Mouse (Mus musculus): ENCODE results near the gene Tbc1d8. TPM values are rescaled to one million over a fixed set of nuclear protein-coding genes. Genes with fewer than 3 reads are reported as not detected.
A peak's percentile ranks its signal among the peaks of the same experiment; 100 is the strongest.

Gene Tbc1d8
- polyA plus RNA-seq, 2 experiments, result 2.5 to 3.1 TPM

DNA sequence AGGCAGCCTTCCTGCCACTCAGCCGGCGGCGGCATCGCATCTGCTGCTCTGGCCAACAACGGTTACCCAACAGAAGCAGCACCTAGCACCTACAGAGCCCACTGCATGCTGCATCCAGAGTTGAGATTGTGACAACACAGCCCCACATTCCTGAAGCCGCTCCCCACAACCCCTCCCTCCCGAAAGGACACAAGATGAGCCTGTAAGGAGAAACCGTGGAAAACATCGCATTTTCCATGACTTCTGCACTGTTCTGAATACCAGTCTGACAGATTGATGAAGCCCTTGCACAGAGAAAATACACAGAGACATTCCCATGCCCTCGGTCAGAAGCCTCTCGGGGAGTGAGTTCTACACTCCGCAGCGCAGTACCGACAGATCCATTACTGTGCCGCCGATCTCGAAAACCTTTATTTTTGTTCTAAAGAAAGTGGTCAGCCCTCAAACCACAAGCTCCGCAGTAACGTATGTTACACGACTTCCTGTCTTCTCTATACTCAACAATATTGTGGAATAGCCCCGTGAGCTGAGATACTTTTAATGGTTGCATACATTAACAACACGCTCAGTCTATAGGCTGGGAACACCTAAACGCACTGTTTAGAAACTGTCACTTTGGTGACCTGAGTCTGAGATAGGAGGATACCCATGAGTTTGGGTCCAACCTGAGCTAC, 23.1 kb downstream of the Tbc1d8 start:
- WGBS (ENCODE audit: insufficient replicate concordance), result 35% methylated on average over 23 of the region's 23 CpGs
- Histone ChIP-seq H3K9ac (replicated peaks) (no peak overlapping the region), H3K27ac (no peak overlapping the region), H3K36me3 (replicated peaks; ENCODE audit: control insufficient read depth, insufficient read depth, low read depth) (no peaks in the 10 kb centered on the region), H3K4me2 (ENCODE audit: low read depth) (peak overlapping the region; percentile 15; the same call in 1 of the 2 replicates), H3K27me3 (ENCODE audit: control insufficient read depth, insufficient read depth, low read length) (no peaks in the 10 kb centered on the region), H3K4me3 (ENCODE audit: insufficient read depth in 1 of 2, low read depth in 2 of 2, low read length in 2 of 2) (no peak overlapping the region), H3K4me1 (replicated peaks; ENCODE audit: control insufficient read depth in 2 of 2, insufficient read depth in 2 of 2, low read length in 1 of 2) (peaks cover 12 to 40% of the 10 kb centered on the region in 2 experiments), H3K9me3 (ENCODE audit: control insufficient read depth, low read length) (no peaks in the 10 kb centered on the region)
- no peak for ATAC-seq (ENCODE audit: insufficient read depth)
- DNase-seq (ENCODE audit: low read depth in 3 of 3, low spot score in 3 of 3), result no peak
- TF ChIP-seq EP300 (IDR thresholded peaks at IDR 0.05; ENCODE audit: low read depth) (no peak), CTCF (IDR thresholded peaks at IDR 0.05; ENCODE audit: low read depth) (no peak)

DNA sequence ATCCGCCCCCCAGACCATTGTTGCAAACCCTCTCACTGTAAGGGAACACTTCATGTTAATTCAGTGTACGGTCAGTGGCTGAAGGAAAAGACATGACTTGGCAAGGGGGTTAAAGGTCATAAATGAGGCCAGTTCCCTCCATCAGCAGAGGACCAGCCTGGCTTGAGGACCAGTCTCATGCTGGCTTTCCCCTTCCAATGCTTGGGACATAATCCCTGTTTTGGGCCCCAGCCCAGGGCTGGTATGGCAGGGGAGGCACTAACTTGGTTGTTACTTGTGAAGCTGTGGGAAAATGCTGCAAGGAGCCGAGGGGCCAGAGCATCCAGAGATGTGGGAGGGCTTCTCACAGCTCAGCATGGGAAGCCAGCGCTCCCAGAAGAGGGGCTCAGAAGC, 23.8 kb downstream of the Tbc1d8 start:
- Histone ChIP-seq H3K4me2 (ENCODE audit: low read depth) (no peak overlapping the region), H3K4me3 (ENCODE audit: insufficient read depth in 1 of 2, low read depth in 2 of 2, low read length in 2 of 2) (no peak overlapping the region), H3K9ac (replicated peaks) (no peak overlapping the region), H3K27ac (no peak overlapping the region), H3K4me1 (replicated peaks; ENCODE audit: control insufficient read depth in 2 of 2, insufficient read depth in 2 of 2, low read length in 1 of 2) (peaks cover 12 to 42% of the 10 kb centered on the region in 2 experiments), H3K9me3 (ENCODE audit: control insufficient read depth, low read length) (no peaks in the 10 kb centered on the region), H3K36me3 (replicated peaks; ENCODE audit: control insufficient read depth, insufficient read depth, low read depth) (no peaks in the 10 kb centered on the region), H3K27me3 (ENCODE audit: control insufficient read depth, insufficient read depth, low read length) (no peaks in the 10 kb centered on the region)
- TF ChIP-seq CTCF (IDR thresholded peaks at IDR 0.05; ENCODE audit: low read depth), result no peak
- no peak for TF ChIP-seq EP300 (IDR thresholded peaks at IDR 0.05; ENCODE audit: low read depth)
- 57% methylated on average over 4 of the region's 4 CpGs for WGBS (ENCODE audit: insufficient replicate concordance)
- no peak for ATAC-seq (ENCODE audit: insufficient read depth)
- DNase-seq (ENCODE audit: low read depth in 3 of 3, low spot score in 3 of 3), result no peak

DNA sequence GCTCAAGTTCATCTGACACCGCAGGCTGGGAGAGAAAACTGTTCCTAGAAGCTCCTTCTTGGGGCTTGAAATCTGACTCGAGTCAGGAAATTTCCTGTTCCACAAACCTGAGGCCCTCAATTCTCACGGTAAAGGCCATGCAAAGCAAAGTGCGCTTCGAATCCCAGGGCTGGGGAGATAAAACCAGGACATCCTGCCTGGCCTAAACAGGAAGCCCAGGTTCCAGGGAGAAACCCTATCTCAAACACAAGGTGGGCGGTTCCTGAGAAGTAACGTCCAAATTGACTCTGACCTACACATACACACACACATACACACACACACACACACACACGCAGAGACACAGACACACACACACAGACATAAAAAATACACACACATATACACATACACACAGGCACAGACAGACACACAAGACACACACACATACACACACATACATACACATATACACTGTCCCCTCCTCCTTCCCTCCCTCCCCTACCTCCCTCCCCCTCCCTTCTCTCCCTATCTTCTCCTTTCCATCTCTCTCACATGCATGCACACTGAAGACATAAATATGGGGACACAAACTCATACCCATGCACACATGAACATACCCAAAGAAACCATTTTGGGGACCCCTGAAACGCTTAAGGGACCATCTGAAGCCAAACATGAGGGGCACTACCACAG, 24.3 kb downstream of the Tbc1d8 start:
- 0 out of 2 replicates have a peak overlapping the region, but pooled peaks have one; percentile 16 for H3K9ac ChIP-seq (replicated peaks)
- no peak overlapping the region for H3K27ac ChIP-seq
- peak overlapping the region; percentile 56 for H3K4me2 ChIP-seq (ENCODE audit: low read depth)
- H3K4me3 ChIP-seq (ENCODE audit: insufficient read depth in 1 of 2, low read depth in 2 of 2, low read length in 2 of 2), result peak overlapping the region in 1 of 2 experiments; percentile 4; a peak in 1 of 4 replicates
- peaks cover 16 to 46% of the 10 kb centered on the region in 2 experiments for H3K4me1 ChIP-seq (replicated peaks; ENCODE audit: control insufficient read depth in 2 of 2, insufficient read depth in 2 of 2, low read length in 1 of 2)
- TF ChIP-seq EP300 (IDR thresholded peaks at IDR 0.05; ENCODE audit: low read depth) (no peak), CTCF (IDR thresholded peaks at IDR 0.05; ENCODE audit: low read depth) (no peak)
- ATAC-seq (ENCODE audit: insufficient read depth), result peak; percentile 67; the same call in 1 of the 2 replicates
- H3K9me3 ChIP-seq (ENCODE audit: control insufficient read depth, low read length), result no peaks in the 10 kb centered on the region
- no peak for DNase-seq (ENCODE audit: low read depth in 3 of 3, low spot score in 3 of 3)
- H3K36me3 ChIP-seq (replicated peaks; ENCODE audit: control insufficient read depth, insufficient read depth, low read depth), result no peaks in the 10 kb centered on the region
- H3K27me3 ChIP-seq (ENCODE audit: control insufficient read depth, insufficient read depth, low read length), result no peaks in the 10 kb centered on the region
- 22% methylated on average over 9 of the region's 9 CpGs for WGBS (ENCODE audit: insufficient replicate concordance)

DNA sequence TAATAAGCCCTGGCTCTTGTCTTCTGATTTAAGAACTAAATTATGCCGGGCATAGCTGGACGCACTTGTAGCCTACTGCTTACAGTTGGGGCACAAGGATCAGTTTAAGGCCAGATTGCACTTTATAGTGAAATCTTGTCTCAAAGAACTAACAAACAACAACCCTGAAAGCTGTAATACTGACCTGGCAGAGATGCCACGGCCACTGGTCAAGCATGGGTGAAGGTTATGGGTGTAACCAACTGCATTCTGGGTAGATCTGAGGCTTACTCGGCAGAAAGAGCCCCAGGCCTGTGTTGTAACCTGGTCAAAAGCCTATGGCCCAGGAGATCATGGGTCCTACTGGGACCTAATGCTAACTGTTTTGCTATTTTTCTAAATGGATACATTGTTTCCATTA, 26.4 kb downstream of the Tbc1d8 start:
- ATAC-seq (ENCODE audit: insufficient read depth), result no peak
- no peak for TF ChIP-seq EP300 (IDR thresholded peaks at IDR 0.05; ENCODE audit: low read depth)
- TF ChIP-seq CTCF (IDR thresholded peaks at IDR 0.05; ENCODE audit: low read depth), result no peak
- H3K4me1 ChIP-seq (replicated peaks; ENCODE audit: control insufficient read depth in 2 of 2, insufficient read depth in 2 of 2, low read length in 1 of 2), result peaks cover 16 to 46% of the 10 kb centered on the region in 2 experiments
- H3K36me3 ChIP-seq (replicated peaks; ENCODE audit: control insufficient read depth, insufficient read depth, low read depth), result no peaks in the 10 kb centered on the region
- no peak overlapping the region for H3K27ac ChIP-seq
- no peaks in the 10 kb centered on the region for H3K9me3 ChIP-seq (ENCODE audit: control insufficient read depth, low read length)
- H3K4me3 ChIP-seq (ENCODE audit: insufficient read depth in 1 of 2, low read depth in 2 of 2, low read length in 2 of 2), result no peak overlapping the region
- H3K27me3 ChIP-seq (ENCODE audit: control insufficient read depth, insufficient read depth, low read length), result no peaks in the 10 kb centered on the region
- H3K9ac ChIP-seq (replicated peaks), result no peak overlapping the region
- DNase-seq (ENCODE audit: low read depth in 3 of 3, low spot score in 3 of 3), result no peak
- no peak overlapping the region for H3K4me2 ChIP-seq (ENCODE audit: low read depth)
- WGBS (ENCODE audit: insufficient replicate concordance), result 71% methylated on average over 4 of the region's 4 CpGs

DNA sequence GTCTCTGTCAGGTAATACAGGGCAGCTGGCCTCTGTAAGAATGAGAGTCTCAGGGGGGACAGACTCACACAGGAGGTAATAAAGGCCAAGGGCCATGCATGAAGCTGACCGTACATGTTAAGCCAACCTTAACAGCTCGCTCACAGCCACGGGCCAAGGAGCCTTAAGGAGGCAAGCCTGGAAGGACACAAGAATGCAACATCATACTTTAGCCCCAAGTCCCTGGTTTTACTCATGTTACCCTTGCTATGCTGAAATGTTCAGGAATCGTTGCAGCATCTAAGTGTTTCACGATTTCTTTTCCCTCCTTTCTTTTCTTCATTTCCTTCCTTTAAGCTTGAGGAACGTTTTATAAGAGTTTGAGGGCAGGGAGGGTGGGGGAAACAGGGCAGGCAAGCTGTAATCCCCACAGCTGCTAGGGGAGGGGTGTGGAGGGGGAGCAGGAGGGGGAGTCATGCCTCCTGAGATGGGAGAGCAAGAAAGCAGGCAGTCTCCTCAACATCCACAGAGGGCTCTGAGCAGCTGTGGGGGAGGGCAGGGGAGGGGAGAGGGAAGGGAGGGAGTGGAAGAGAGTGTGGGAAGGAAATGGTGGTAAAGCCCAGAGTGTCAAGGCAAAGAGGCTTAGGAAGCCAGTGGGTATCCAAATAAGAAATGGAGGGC, 28.4 kb downstream of the Tbc1d8 start:
- H3K27ac ChIP-seq, result no peak overlapping the region
- 47% methylated on average over 6 of the region's 6 CpGs for WGBS (ENCODE audit: insufficient replicate concordance)
- H3K9ac ChIP-seq (replicated peaks), result no peak overlapping the region
- H3K27me3 ChIP-seq (ENCODE audit: control insufficient read depth, insufficient read depth, low read length), result no peaks in the 10 kb centered on the region
- H3K4me3 ChIP-seq (ENCODE audit: insufficient read depth in 1 of 2, low read depth in 2 of 2, low read length in 2 of 2), result no peak overlapping the region
- no peak overlapping the region for H3K4me2 ChIP-seq (ENCODE audit: low read depth)
- H3K9me3 ChIP-seq (ENCODE audit: control insufficient read depth, low read length), result no peaks in the 10 kb centered on the region
- TF ChIP-seq EP300 (IDR thresholded peaks at IDR 0.05; ENCODE audit: low read depth) (no peak), CTCF (IDR thresholded peaks at IDR 0.05; ENCODE audit: low read depth) (no peak)
- DNase-seq (ENCODE audit: low read depth in 3 of 3, low spot score in 3 of 3) (no peak), ATAC-seq (ENCODE audit: insufficient read depth) (no peak)
- no peaks in the 10 kb centered on the region for H3K36me3 ChIP-seq (replicated peaks; ENCODE audit: control insufficient read depth, insufficient read depth, low read depth)
- peaks cover 21 to 52% of the 10 kb centered on the region in 2 experiments for H3K4me1 ChIP-seq (replicated peaks; ENCODE audit: control insufficient read depth in 2 of 2, insufficient read depth in 2 of 2, low read length in 1 of 2)
